Mouse (Mus musculus) large intestine, adult 2 months (tissue): ENCODE results near the gene Etv6. TPM values are rescaled to one million over a fixed set of nuclear protein-coding genes. Genes with fewer than 3 reads are reported as not detected.

Source experiments
- DNase-seq: peaks from one replicate; pipeline ENCODE4 v3.0.0-alpha.2; 2012; ENCODE audit warnings: low read depth, low spot score
- WGBS: fragments of 180-500 bp; shearing (Covaris S2); methylation state at CpG from one replicate; pipeline ENCODE4 v1.1.7; 2018; 5-methylcytosine and 5-hydroxymethylcytosine counted together
- polyA plus RNA-seq: library from polyadenylated mRNA; depleted of rRNA; stranded (reverse); fragments of >200 nt; gene quantifications from 2 replicates; pipeline ENCODE4 v1.2.3, GENCODE M21; 2012

Gene Etv6
- polyA plus RNA-seq, 1 experiment = 15.4 TPM

GRCm38 (mm10) chr6:134067536-134067935, 32.0 kb downstream of the Etv6 start:
- WGBS = 89% methylated on average over 8 of the region's 8 CpGs
- DNase-seq = no peak

GRCm38 (mm10) chr6:134072439-134072838, 36.9 kb downstream of the Etv6 start:
- DNase-seq = no peak
- 37% methylated on average over 7 of the region's 7 CpGs for WGBS

- 47% methylated on average over 6 of the region's 6 CpGs for WGBS
- no peak for DNase-seq
Observed at GRCm38 (mm10) chr6:134072906-134073305, 37.4 kb downstream of the Etv6 start.

GRCm38 (mm10) chr6:134074353-134074752, 38.9 kb downstream of the Etv6 start:
- WGBS = 62% methylated on average over 1 of the region's 1 CpGs
- DNase-seq = no peak

- DNase-seq = no peak
Observed at GRCm38 (mm10) chr6:134075031-134075430, 39.5 kb downstream of the Etv6 start.

GRCm38 (mm10) chr6:134078016-134078415, 42.5 kb downstream of the Etv6 start:
- DNase-seq = no peak
- 64% methylated on average over 6 of the region's 6 CpGs for WGBS

More at GRCm38 (mm10) chr6:134075031-134075430, 39.5 kb downstream of the Etv6 start:
- 49% methylated on average over 6 of the region's 6 CpGs for WGBS

- DNase-seq = no peak
- 88% methylated on average over 9 of the region's 9 CpGs for WGBS
Observed at GRCm38 (mm10) chr6:134079112-134079511, 43.6 kb downstream of the Etv6 start.

- DNase-seq = no peak
- 80% methylated on average over 2 of the region's 2 CpGs for WGBS
Observed at GRCm38 (mm10) chr6:134079563-134079962, 44.1 kb downstream of the Etv6 start.

- 85% methylated on average over 5 of the region's 5 CpGs for WGBS
Observed at GRCm38 (mm10) chr6:134080946-134081345, 45.4 kb downstream of the Etv6 start.

GRCm38 (mm10) chr6:134082229-134082920, 46.9 kb downstream of the Etv6 start:
- DNase-seq = no peak
- 91% methylated on average over 15 of the region's 15 CpGs for WGBS

More at GRCm38 (mm10) chr6:134080946-134081345, 45.4 kb downstream of the Etv6 start:
- no peak for DNase-seq

GRCm38 (mm10) chr6:134083428-134083827, 47.9 kb downstream of the Etv6 start:
- WGBS = 68% methylated on average over 4 of the region's 4 CpGs

GRCm38 (mm10) chr6:134086351-134086750, 50.9 kb downstream of the Etv6 start:
- DNase-seq = no peak
- WGBS = 91% methylated on average over 7 of the region's 7 CpGs

More at GRCm38 (mm10) chr6:134083428-134083827, 47.9 kb downstream of the Etv6 start:
- DNase-seq = no peak

- DNase-seq = no peak
- 83% methylated on average over 4 of the region's 4 CpGs for WGBS
Observed at GRCm38 (mm10) chr6:134087709-134088108, 52.2 kb downstream of the Etv6 start.

GRCm38 (mm10) chr6:134089671-134090377, 54.3 kb downstream of the Etv6 start:
- no peak for DNase-seq
- 68% methylated on average over 7 of the region's 7 CpGs for WGBS

- WGBS = 57% methylated on average over 4 of the region's 4 CpGs
- no peak for DNase-seq
Observed at GRCm38 (mm10) chr6:134090378-134090692, 54.8 kb downstream of the Etv6 start.

GRCm38 (mm10) chr6:134090875-134091274, 55.4 kb downstream of the Etv6 start:
- WGBS = 68% methylated on average over 4 of the region's 4 CpGs
- DNase-seq = no peak

- 16% methylated on average over 8 of the region's 8 CpGs for WGBS
- DNase-seq = no peak
Observed at GRCm38 (mm10) chr6:134091398-134091801, 55.9 kb downstream of the Etv6 start.

- no peak for DNase-seq
- WGBS = 89% methylated on average over 5 of the region's 5 CpGs
Observed at GRCm38 (mm10) chr6:134094066-134094465, 58.6 kb downstream of the Etv6 start.

GRCm38 (mm10) chr6:134094620-134095019, 59.1 kb downstream of the Etv6 start:
- WGBS = 75% methylated on average over 8 of the region's 8 CpGs
- no peak for DNase-seq

- WGBS = 66% methylated on average over 4 of the region's 4 CpGs
- no peak for DNase-seq
Observed at GRCm38 (mm10) chr6:134095582-134095981, 60.1 kb downstream of the Etv6 start.
